Mouse (Mus musculus): ENCODE data around the gene Tnfrsf9.

The Tnfrsf9 gene

GRCm38 (mm10) chr4:150894718-150895501 is 19.5 kb upstream of the Tnfrsf9 start:
- in situ Hi-C loops (cut with MboI, MseI), result loop anchor here (5.0 kb wide), 1 partner anchor 238 kb away; no protein-coding TSS in a partner anchor

- in situ Hi-C loops (cut with MboI, MseI), result no loop called here
Observed at GRCm38 (mm10) chr4:150896896-150897624, 17.3 kb upstream of the Tnfrsf9 start.

- in situ Hi-C loops (cut with MboI, MseI), result no loop called here
Observed at GRCm38 (mm10) chr4:150898716-150899365, 15.5 kb upstream of the Tnfrsf9 start.

GRCm38 (mm10) chr4:150900486-150900885 is 13.9 kb upstream of the Tnfrsf9 start:
- in situ Hi-C loops (cut with MboI, MseI), result no loop called here

- in situ Hi-C loops (cut with MboI, MseI), result no loop called here
Observed at GRCm38 (mm10) chr4:150901651-150902050, 12.7 kb upstream of the Tnfrsf9 start.

- in situ Hi-C loops (cut with MboI, MseI), result no loop called here
Observed at GRCm38 (mm10) chr4:150902062-150902461, 12.3 kb upstream of the Tnfrsf9 start.

- in situ Hi-C loops (cut with MboI, MseI), result no loop called here
Observed at GRCm38 (mm10) chr4:150903091-150903742, 11.1 kb upstream of the Tnfrsf9 start.

GRCm38 (mm10) chr4:150907099-150907498 is 7.3 kb upstream of the Tnfrsf9 start:
- in situ Hi-C loops (cut with MboI, MseI), result loop anchor here (5.0 kb wide), 1 partner anchor 60 kb away; no protein-coding TSS in a partner anchor

- in situ Hi-C loops (cut with MboI, MseI), result loop anchor here (5.0 kb wide), 1 partner anchor 59 kb away; no protein-coding TSS in a partner anchor
Observed at GRCm38 (mm10) chr4:150908512-150908911, 5.8 kb upstream of the Tnfrsf9 start.

GRCm38 (mm10) chr4:150909451-150910156 is 4.8 kb upstream of the Tnfrsf9 start:
- in situ Hi-C loops (cut with MboI, MseI), result loop anchor here (5.0 kb wide), 1 partner anchor 58 kb away; no protein-coding TSS in a partner anchor

GRCm38 (mm10) chr4:150910164-150910951 is 4.0 kb upstream of the Tnfrsf9 start:
- in situ Hi-C loops (cut with MboI, MseI), result no loop called here

- in situ Hi-C loops (cut with MboI, MseI), result no loop called here
Observed at GRCm38 (mm10) chr4:150913743-150914142, 619 bp upstream of the Tnfrsf9 start.

GRCm38 (mm10) chr4:150915181-150915906 is 982 bp downstream of the Tnfrsf9 start:
- in situ Hi-C loops (cut with MboI, MseI), result no loop called here

GRCm38 (mm10) chr4:150917336-150918027 is 3.1 kb downstream of the Tnfrsf9 start:
- in situ Hi-C loops (cut with MboI, MseI), result no loop called here

- in situ Hi-C loops (cut with MboI, MseI), result no loop called here
Observed at GRCm38 (mm10) chr4:150921206-150921605, 6.8 kb downstream of the Tnfrsf9 start.

GRCm38 (mm10) chr4:150924308-150924707 is 9.9 kb downstream of the Tnfrsf9 start:
- in situ Hi-C loops (cut with MboI, MseI), result no loop called here

- in situ Hi-C loops (cut with MboI, MseI), result no loop called here
Observed at GRCm38 (mm10) chr4:150924936-150925335, 10.6 kb downstream of the Tnfrsf9 start.

GRCm38 (mm10) chr4:150925923-150926322 is 11.6 kb downstream of the Tnfrsf9 start:
- in situ Hi-C loops (cut with MboI, MseI), result no loop called here

Measured in T-helper 2 cell (primary cell).